ENCODE assay signal across 8 mouse cellular contexts in the genomic region with DNA sequence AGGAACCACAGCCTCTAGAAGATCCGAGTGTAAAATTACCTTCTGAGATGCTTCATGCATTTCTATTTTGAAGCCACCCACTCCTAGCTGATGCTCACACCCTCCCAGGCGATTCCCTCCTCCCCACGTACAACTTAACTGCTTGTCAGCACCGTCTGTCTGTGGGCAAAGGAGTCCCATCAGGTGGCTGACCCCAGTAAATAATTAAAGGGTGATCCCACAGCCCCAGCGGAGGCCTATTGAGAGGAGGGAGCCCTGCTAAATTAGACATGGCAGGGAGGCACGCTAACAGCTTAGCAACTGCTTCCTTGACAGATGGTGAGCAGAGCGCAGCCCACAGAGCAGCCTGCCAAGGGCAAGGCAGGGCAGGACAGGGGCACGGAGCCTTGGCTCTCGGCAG. TPM values are rescaled to one million over a fixed set of nuclear protein-coding genes. Genes with fewer than 3 reads are reported as not detected.
A peak's percentile ranks its signal among the peaks of the same experiment; 100 is the strongest.
DNase-seq lines count a peak whose midpoint lies in the region; ATAC-seq and TF ChIP-seq lines count a peak whose summit lies in the region.
"Had no signal": no experiment of that assay in that cellular context is flagged by ENCODE, and none has a peak within 500 bp of the region (broad histone marks: within the 10 kb centered on the region; RNA-seq: fewer than 3 reads in every experiment).

No protein-coding gene starts in this region.

- H3K4me1 ChIP-seq in midbrain, embryonic 13.5 days (replicated peaks) = peaks cover 39% of the 10 kb centered on the region
- peaks cover 33% of the 10 kb centered on the region for H3K4me1 ChIP-seq in liver, embryonic 12.5 days

- H3K4me2 ChIP-seq in midbrain, embryonic 13.5 days (replicated peaks) = no peak overlapping the region
- H3K4me2 ChIP-seq in liver, embryonic 12.5 days = no peak overlapping the region

- TF ChIP-seq POLR2A in brain, embryonic 14.5 days (IDR thresholded peaks at IDR 0.05; ENCODE audit: borderline replicate concordance, extremely low read depth, insufficient read depth, insufficient read length, poor library complexity, severe bottlenecking) = no peak

- TF ChIP-seq CTCF in brain, embryonic 14.5 days (IDR thresholded peaks at IDR 0.05; ENCODE audit: borderline replicate concordance, extremely low read depth, insufficient read depth, insufficient read length) = no peak

- peak; percentile 85 for DNase-seq in brain, embryonic 14.5 days (ENCODE audit: low read depth)
- peak; percentile 62 to 70 for DNase-seq in cerebellum, adult 18-20 months
- DNase-seq in frontal cortex, adult 2 months (ENCODE audit: extremely low spot score in 1 of 2, low spot score in 1 of 2) = peak; percentile 39 to 72
- DNase-seq in urinary bladder, postnatal 36 days (ENCODE audit: low spot score in 2 of 2) = no peak
- DNase-seq in gastrocnemius, postnatal 4 days (ENCODE audit: low spot score in 2 of 2) = no peak

- H3K9ac ChIP-seq in midbrain, embryonic 13.5 days (replicated peaks) = 0 out of 2 replicates have a peak overlapping the region, but pooled peaks have one; percentile 25
- H3K9ac ChIP-seq in liver, embryonic 12.5 days = no peak overlapping the region

- no peaks in the 10 kb centered on the region for H3K27me3 ChIP-seq in midbrain, embryonic 13.5 days
- H3K27me3 ChIP-seq in liver, embryonic 12.5 days (replicated peaks) = no peaks in the 10 kb centered on the region

- no peaks in the 10 kb centered on the region for H3K9me3 ChIP-seq in midbrain, embryonic 13.5 days
- H3K9me3 ChIP-seq in liver, embryonic 12.5 days (replicated peaks) = no peaks in the 10 kb centered on the region

- H3K36me3 ChIP-seq in midbrain, embryonic 13.5 days = no peaks in the 10 kb centered on the region
- no peaks in the 10 kb centered on the region for H3K36me3 ChIP-seq in liver, embryonic 12.5 days

- peak; percentile 89 for ATAC-seq in midbrain, embryonic 13.5 days
- ATAC-seq in liver, embryonic 12.5 days = no peak

- H3K27ac ChIP-seq in midbrain, embryonic 13.5 days = peak overlapping the region; percentile 61
- no peak overlapping the region for H3K27ac ChIP-seq in liver, embryonic 12.5 days

- 19% methylated on average over 9 of the region's 9 CpGs for WGBS in midbrain, embryonic 13.5 days
- WGBS in liver, embryonic 12.5 days (ENCODE audit: insufficient replicate concordance) = 57% methylated on average over 9 of the region's 9 CpGs

- no peak overlapping the region for H3K4me3 ChIP-seq in midbrain, embryonic 13.5 days (replicated peaks)
- no peak overlapping the region for H3K4me3 ChIP-seq in liver, embryonic 12.5 days
- H3K4me3 ChIP-seq: erythroblast, embryonic 14.5 days had no signal

RNA-seq across cellular contexts. Expression of gene Ksr1, which starts 29.5 kb away (rescaled TPM):
- 23.3 and 26.9 TPM in 2 replicates for polyA plus RNA-seq in brain, embryonic 14.5 days (2012; rRNA removed)
- 47.0 and 55.7 TPM in 2 replicates for polyA plus RNA-seq in frontal cortex, adult 2 months (2012; rRNA removed)
- polyA plus RNA-seq in midbrain, embryonic 13.5 days (2015; fragmentation: Nextera tagmentation; extraction: Ambion mirVana) = 2.3 and 3.7 TPM in 2 replicates
- 2.4 and 3.1 TPM in 2 replicates for polyA plus RNA-seq in liver, embryonic 12.5 days (2016; fragmentation: Nextera tagmentation; extraction: Ambion mirVana)
- total RNA-seq in gastrocnemius, postnatal 4 days (2021) = 100 to 1,000 TPM; 120 to 144 TPM

Comparison
In these comparisons a context has a peak if more than half of its experiments do, and no peak if none do; other contexts are left out.
1. DNase-seq: peak in brain, embryonic 14.5 days (single experiment), cerebellum, adult 18-20 months (2 of 2) and frontal cortex, adult 2 months (2 of 2); none in urinary bladder, postnatal 36 days (0 of 2) and gastrocnemius, postnatal 4 days (0 of 2).